Mouse (Mus musculus): Measurements from ENCODE around the gene Insc. TPM values are rescaled to one million over a fixed set of nuclear protein-coding genes. Genes with fewer than 3 reads are reported as not detected.

Gene Insc
- total RNA-seq, 2 experiments from 2014 or later, result not detected

DNA sequence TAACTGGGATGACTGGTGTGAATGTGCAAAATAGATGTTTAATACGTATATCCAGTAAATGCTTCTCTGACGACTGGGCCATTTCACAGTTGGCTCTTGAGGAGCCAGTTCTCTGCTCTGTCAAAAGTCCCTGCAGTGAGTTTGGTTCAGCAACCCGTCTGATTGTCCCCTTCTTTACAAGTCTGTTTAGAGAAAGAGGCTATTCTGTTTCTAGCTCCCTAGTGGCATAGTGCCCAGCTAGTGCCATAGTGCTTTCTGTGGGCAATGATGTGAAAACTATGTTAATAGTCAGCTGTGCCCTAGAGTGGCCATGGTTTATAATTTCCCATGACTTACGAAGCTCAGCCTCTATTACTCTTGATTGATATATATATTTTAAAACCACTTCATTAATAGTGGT lies 143.4 kb downstream of the Insc start:
- ATAC-seq (replicated peaks; ENCODE audit: low FRiP score, low TSS enrichment, poor library complexity, severe bottlenecking), result no peak

DNA sequence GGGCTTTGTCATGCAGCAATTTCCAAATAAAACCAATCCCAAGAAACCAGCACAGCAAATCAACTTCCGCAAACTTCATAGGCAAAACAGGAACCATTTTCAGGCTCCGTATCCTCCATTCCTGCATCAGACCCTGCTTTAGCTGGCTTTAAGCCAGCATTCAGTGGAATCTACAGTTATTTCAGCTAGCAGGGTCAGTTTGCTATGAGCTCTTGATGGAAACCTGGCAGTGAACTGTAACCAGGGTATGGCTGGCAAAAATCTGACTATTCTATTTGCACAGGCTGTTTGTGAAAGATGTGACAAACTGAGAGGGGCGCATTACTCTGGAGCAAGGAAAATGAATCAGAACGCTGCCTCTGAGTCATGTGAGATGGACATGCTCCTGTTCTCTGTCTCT lies 146.7 kb downstream of the Insc start:
- ATAC-seq (replicated peaks; ENCODE audit: low FRiP score, low TSS enrichment, poor library complexity, severe bottlenecking), result no peak

- no peak for ATAC-seq (replicated peaks; ENCODE audit: low FRiP score, low TSS enrichment, poor library complexity, severe bottlenecking)
Observed at GRCm38 (mm10) chr7:114892618-114893257, 149.2 kb downstream of the Insc start.

GRCm38 (mm10) chr7:114893889-114894288 lies 150.4 kb downstream of the Insc start:
- no peak for ATAC-seq (replicated peaks; ENCODE audit: low FRiP score, low TSS enrichment, poor library complexity, severe bottlenecking)

DNA sequence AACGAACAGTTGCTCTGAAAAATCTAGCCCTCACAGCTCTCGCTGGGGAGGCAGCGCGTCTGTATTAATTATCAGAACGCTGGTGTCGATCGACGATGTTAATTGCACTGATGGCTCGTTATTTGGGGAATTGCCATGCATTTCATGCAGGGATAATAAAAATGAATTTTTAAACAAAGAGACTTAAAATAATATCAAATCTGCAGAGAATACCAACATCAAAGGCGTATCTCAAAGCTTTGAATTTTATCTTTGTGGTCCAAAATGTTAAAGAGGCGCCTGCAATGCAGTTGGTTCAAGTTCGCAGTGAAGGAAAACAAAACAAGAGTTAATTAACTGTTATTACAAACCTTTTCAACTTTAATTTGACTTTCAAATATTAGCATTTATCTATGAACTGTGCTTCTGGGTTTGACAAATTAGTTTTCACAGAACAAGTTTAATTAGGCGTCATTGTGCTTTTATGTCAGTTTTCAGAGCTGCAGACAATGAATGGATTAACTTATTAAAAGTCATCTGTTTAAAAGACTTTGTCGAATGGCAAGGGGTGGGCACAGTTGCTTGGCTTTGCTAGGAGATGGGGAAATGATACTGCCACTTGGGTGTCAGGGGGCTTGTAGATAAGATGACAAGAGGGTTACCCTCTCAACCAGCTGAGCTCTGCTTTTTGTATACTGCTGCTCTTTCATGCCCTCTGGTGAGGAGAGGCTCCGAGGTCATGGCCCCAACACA lies 153.6 kb downstream of the Insc start:
- ATAC-seq (replicated peaks; ENCODE audit: low FRiP score, low TSS enrichment, poor library complexity, severe bottlenecking), result no peak

Other genes with a start within 250 kb of the Insc start
- 2.3 and 4.2 TPM in 2 replicates for gene Cyp2r1, start 180.7 kb upstream of the Insc start, total RNA-seq (2014; fragmentation: Nextera tagmentation)
- 0.19 TPM in 1 of 2 replicates, not detected in the other for gene Cyp2r1, start 180.7 kb upstream of the Insc start, total RNA-seq (2017)
- gene Calca, start 107.3 kb upstream of the Insc start, total RNA-seq (2014; fragmentation: Nextera tagmentation), result not detected in 2 replicates
- gene Calca, start 107.3 kb upstream of the Insc start, total RNA-seq (2017), result not detected in 2 replicates
- gene Calcb, start 25.1 kb upstream of the Insc start, total RNA-seq (2014; fragmentation: Nextera tagmentation), result not detected in 2 replicates
- not detected in 2 replicates for gene Calcb, start 25.1 kb upstream of the Insc start, total RNA-seq (2017)

All from megakaryocyte-erythroid progenitor cell, adult 5-6 weeks (primary cell).